Mouse (Mus musculus): ENCODE results near the gene Sfi1.
"Not testable (repeated sequence)": the region's sequence is repeated elsewhere in the genome, so short reads cannot be mapped to it uniquely, and the experiment has no call there.

Sfi1 gene

GRCm38 (mm10) chr11:3173425-3174318, 19.6 kb downstream of the Sfi1 start:
- DNase-seq (ENCODE audit: low spot score in 2 of 2), result peak; percentile 58 to 78

GRCm38 (mm10) chr11:3172526-3172925, 20.7 kb downstream of the Sfi1 start:
- DNase-seq (ENCODE audit: low spot score in 2 of 2), result not testable (repeated sequence)

GRCm38 (mm10) chr11:3171931-3172330, 21.3 kb downstream of the Sfi1 start:
- DNase-seq (ENCODE audit: low spot score in 2 of 2), result peak in 1 of 2 experiments; percentile 50

GRCm38 (mm10) chr11:3169042-3169441, 24.2 kb downstream of the Sfi1 start:
- DNase-seq (ENCODE audit: low spot score in 2 of 2), result not testable (repeated sequence)

GRCm38 (mm10) chr11:3167571-3168001, 25.7 kb downstream of the Sfi1 start:
- DNase-seq (ENCODE audit: low spot score in 2 of 2), result peak; percentile 44 to 64

- not testable (repeated sequence) for DNase-seq (ENCODE audit: low spot score in 2 of 2)
Measured at GRCm38 (mm10) chr11:3167129-3167528, 26.1 kb downstream of the Sfi1 start.

- not testable (repeated sequence) for DNase-seq (ENCODE audit: low spot score in 2 of 2)
Measured at GRCm38 (mm10) chr11:3166321-3166720, 26.9 kb downstream of the Sfi1 start.

GRCm38 (mm10) chr11:3165210-3165782, 28.0 kb downstream of the Sfi1 start:
- not testable (repeated sequence) for DNase-seq (ENCODE audit: low spot score in 2 of 2)

GRCm38 (mm10) chr11:3163661-3164060, 29.6 kb downstream of the Sfi1 start:
- DNase-seq (ENCODE audit: low spot score in 2 of 2), result not testable (repeated sequence)

- not testable (repeated sequence) for DNase-seq (ENCODE audit: low spot score in 2 of 2)
Measured at GRCm38 (mm10) chr11:3163122-3163521, 30.1 kb downstream of the Sfi1 start.

- DNase-seq (ENCODE audit: low spot score in 2 of 2), result peak; percentile 65 to 77
Measured at GRCm38 (mm10) chr11:3162236-3162897, 30.9 kb downstream of the Sfi1 start.

- DNase-seq (ENCODE audit: low spot score in 2 of 2), result peak in 1 of 2 experiments; percentile 64
Measured at GRCm38 (mm10) chr11:3161370-3161769, 31.9 kb downstream of the Sfi1 start.

- DNase-seq (ENCODE audit: low spot score in 2 of 2), result not testable (repeated sequence)
Measured at GRCm38 (mm10) chr11:3158800-3159199, 34.5 kb downstream of the Sfi1 start.

- DNase-seq (ENCODE audit: low spot score in 2 of 2), result not testable (repeated sequence)
Measured at GRCm38 (mm10) chr11:3157996-3158395, 35.3 kb downstream of the Sfi1 start.

GRCm38 (mm10) chr11:3156991-3157390, 36.3 kb downstream of the Sfi1 start:
- not testable (repeated sequence) for DNase-seq (ENCODE audit: low spot score in 2 of 2)

- DNase-seq (ENCODE audit: low spot score in 2 of 2), result peak; percentile 50 to 77
Measured at GRCm38 (mm10) chr11:3153666-3154397, 39.4 kb downstream of the Sfi1 start.

- not testable (repeated sequence) for DNase-seq (ENCODE audit: low spot score in 2 of 2)
Measured at GRCm38 (mm10) chr11:3151358-3151757, 41.9 kb downstream of the Sfi1 start.

- not testable (repeated sequence) for DNase-seq (ENCODE audit: low spot score in 2 of 2)
Measured at GRCm38 (mm10) chr11:3150677-3151003, 42.6 kb downstream of the Sfi1 start.

- not testable (repeated sequence) for DNase-seq (ENCODE audit: low spot score in 2 of 2)
Measured at GRCm38 (mm10) chr11:3150003-3150676, 43.1 kb downstream of the Sfi1 start.

GRCm38 (mm10) chr11:3149471-3149870, 43.8 kb downstream of the Sfi1 start:
- not testable (repeated sequence) for DNase-seq (ENCODE audit: low spot score in 2 of 2)

- DNase-seq (ENCODE audit: low spot score in 2 of 2), result not testable (repeated sequence)
Measured at GRCm38 (mm10) chr11:3146806-3147205, 46.5 kb downstream of the Sfi1 start.
